Mouse (Mus musculus) thymus, adult 2 months (tissue): Measurements from ENCODE around the gene Prkce.

Experiments
- CTCF ChIP-seq: fragments of 200-500 bp; IDR thresholded peaks from 2 replicates; pipeline ENCODE4 v1.5.1; 2012; ENCODE audit warnings: mild to moderate bottlenecking, control low read depth, low read length, moderate library complexity, borderline replicate concordance; ENCODE audit not compliant: control insufficient read depth, poor library complexity, insufficient read depth; ENCODE audit errors: extremely low read depth
- POLR2A ChIP-seq: fragments of 200-500 bp; IDR thresholded peaks from 2 replicates; pipeline ENCODE4 v1.6.1; 2012; ENCODE audit warnings: mild to moderate bottlenecking, low read length, control low read depth, moderate library complexity; ENCODE audit not compliant: control insufficient read depth, poor library complexity, insufficient read depth; ENCODE audit errors: extremely low read depth

- TF ChIP-seq CTCF (no peak), POLR2A (no peak)
These were observed 155.7 kb downstream of the Prkce start for GRCm38 (mm10) chr17:86323310-86323709.
